14 mouse cellular contexts compared by ENCODE assay signal in genomic region chr5:102725365-102725764, GRCm38 (mm10).
DNase-seq lines count a peak whose midpoint lies in the region; ATAC-seq and TF ChIP-seq lines count a peak whose summit lies in the region.
"Had no signal": no experiment of that assay in that cellular context is flagged by ENCODE, and none has a peak within 500 bp of the region (broad histone marks: within the 10 kb centered on the region; RNA-seq: fewer than 3 reads in every experiment).

No protein-coding gene starts in this region.

- TF ChIP-seq EP300 in lung, postnatal 0 days (IDR thresholded peaks at IDR 0.05) = no peak

- H3K36me3 ChIP-seq in heart, embryonic 14.5 days (ENCODE audit: control insufficient read depth, insufficient read depth, low read length) = no peaks in the 10 kb centered on the region
- no peaks in the 10 kb centered on the region for H3K36me3 ChIP-seq in lung, postnatal 0 days (ENCODE audit: insufficient read depth, low read length)
- H3K36me3 ChIP-seq in intestine, postnatal 0 days (ENCODE audit: control insufficient read depth, insufficient read depth) = no peaks in the 10 kb centered on the region
- H3K36me3 ChIP-seq: hindbrain, embryonic 10.5 days; midbrain, embryonic 12.5 days had no signal

- H3K27me3 ChIP-seq in heart, embryonic 14.5 days (ENCODE audit: control insufficient read depth, insufficient read depth, low read length) = no peaks in the 10 kb centered on the region
- H3K27me3 ChIP-seq in lung, postnatal 0 days (replicated peaks; ENCODE audit: insufficient read depth, low read length) = no peaks in the 10 kb centered on the region
- no peaks in the 10 kb centered on the region for H3K27me3 ChIP-seq in intestine, postnatal 0 days (replicated peaks; ENCODE audit: control insufficient read depth, insufficient read depth, low read length)
- H3K27me3 ChIP-seq: midbrain, embryonic 12.5 days had no signal

- WGBS in heart, embryonic 14.5 days = 60% methylated on average over 6 of the region's 6 CpGs
- 35% methylated on average over 6 of the region's 6 CpGs for WGBS in lung, postnatal 0 days
- 53% methylated on average over 6 of the region's 6 CpGs for WGBS in intestine, postnatal 0 days

- H3K9me3 ChIP-seq in heart, embryonic 14.5 days (ENCODE audit: control insufficient read depth, low read length) = no peaks in the 10 kb centered on the region
- no peaks in the 10 kb centered on the region for H3K9me3 ChIP-seq in lung, postnatal 0 days (ENCODE audit: low read length)
- no peaks in the 10 kb centered on the region for H3K9me3 ChIP-seq in intestine, postnatal 0 days (ENCODE audit: control insufficient read depth)
- H3K9me3 ChIP-seq: hindbrain, embryonic 10.5 days; midbrain, embryonic 12.5 days had no signal

- no peak for TF ChIP-seq CTCF in lung, postnatal 0 days (IDR thresholded peaks at IDR 0.05)
- no peak for TF ChIP-seq CTCF in intestine, postnatal 0 days (IDR thresholded peaks at IDR 0.05; ENCODE audit: low read depth)

- no peaks in the 10 kb centered on the region for H3K4me1 ChIP-seq in heart, embryonic 14.5 days (ENCODE audit: control insufficient read depth in 2 of 2, insufficient read depth in 2 of 2, low read length in 2 of 2)
- H3K4me1 ChIP-seq in lung, postnatal 0 days (ENCODE audit: insufficient read depth, low read depth, low read length) = no peaks in the 10 kb centered on the region
- no peaks in the 10 kb centered on the region for H3K4me1 ChIP-seq in intestine, postnatal 0 days (replicated peaks; ENCODE audit: control insufficient read depth, insufficient read depth, low read length)
- H3K4me1 ChIP-seq: hindbrain, embryonic 10.5 days; midbrain, embryonic 12.5 days had no signal

- peak overlapping the region in 1 of 2 experiments; percentile 14; a peak in 1 of 4 replicates for H3K27ac ChIP-seq in heart, embryonic 14.5 days (replicated peaks in 1 of 2; ENCODE audit: control insufficient read depth in 1 of 2, insufficient read depth in 1 of 2, low read depth in 2 of 2, low read length in 2 of 2)
- H3K27ac ChIP-seq in lung, postnatal 0 days (ENCODE audit: low read length) = peak overlapping the region; percentile 52
- peak overlapping the region; percentile 8; the same call in 1 of the 2 replicates for H3K27ac ChIP-seq in intestine, postnatal 0 days (ENCODE audit: low read depth, low read length)
- H3K27ac ChIP-seq: hindbrain, embryonic 10.5 days; midbrain, embryonic 12.5 days had no signal

- no peak for ATAC-seq in heart, embryonic 14.5 days (ENCODE audit: insufficient number of reproducible peaks, insufficient read depth, low FRiP score, low read depth)
- ATAC-seq in lung, postnatal 0 days = peak; percentile 24; the same call in 1 of the 2 replicates
- no peak for ATAC-seq in intestine, postnatal 0 days

- DNase-seq in heart, postnatal 4 days = no peak
- DNase-seq in lung, postnatal 0 days (ENCODE audit: low spot score) = peak; percentile 10
- DNase-seq in lung, postnatal 14 days = no peak
- no peak for DNase-seq in urinary bladder, postnatal 10 days (ENCODE audit: low spot score)
- no peak for DNase-seq in cerebellum, adult 8-10 months
- DNase-seq: cerebellum, postnatal 36 days; kidney, postnatal 14 days; retina, postnatal 1 day; thymus, postnatal 36 days had no signal

- peak overlapping the region in 1 of 2 experiments; percentile 25; a peak in 3 of 4 replicates for H3K4me3 ChIP-seq in heart, embryonic 14.5 days (ENCODE audit: control insufficient read depth in 1 of 2, insufficient read depth in 1 of 2, low read depth in 1 of 2, low read length in 2 of 2)
- peak overlapping the region; percentile 27 for H3K4me3 ChIP-seq in lung, postnatal 0 days (ENCODE audit: low read depth, low read length)
- peak overlapping the region; percentile 36 for H3K4me3 ChIP-seq in intestine, postnatal 0 days (ENCODE audit: low read depth, low read length)
- H3K4me3 ChIP-seq: erythroblast, embryonic 14.5 days; hindbrain, embryonic 10.5 days; midbrain, embryonic 12.5 days had no signal

- peak overlapping the region; percentile 18 for H3K9ac ChIP-seq in heart, embryonic 14.5 days (ENCODE audit: low read length)
- H3K9ac ChIP-seq in lung, postnatal 0 days (replicated peaks; ENCODE audit: low read depth) = 0 out of 2 replicates have a peak overlapping the region, but pooled peaks have one; percentile 23
- H3K9ac ChIP-seq in intestine, postnatal 0 days (ENCODE audit: low read depth, low read length) = no peak overlapping the region
- H3K9ac ChIP-seq: midbrain, embryonic 12.5 days had no signal

- H3K4me2 ChIP-seq in heart, embryonic 14.5 days (ENCODE audit: low read length) = peak overlapping the region; percentile 49
- peak overlapping the region; percentile 32 for H3K4me2 ChIP-seq in lung, postnatal 0 days (replicated peaks; ENCODE audit: low read depth, low read length)
- H3K4me2 ChIP-seq in intestine, postnatal 0 days (replicated peaks; ENCODE audit: low read depth) = peak overlapping the region; percentile 40
- H3K4me2 ChIP-seq: midbrain, embryonic 12.5 days had no signal
